Mouse (Mus musculus): Measurements from ENCODE around the gene Sntg2. TPM values are rescaled to one million over a fixed set of nuclear protein-coding genes. Genes with fewer than 3 reads are reported as not detected.

Gene Sntg2
- total RNA-seq, 1 experiment: not detected

DNA sequence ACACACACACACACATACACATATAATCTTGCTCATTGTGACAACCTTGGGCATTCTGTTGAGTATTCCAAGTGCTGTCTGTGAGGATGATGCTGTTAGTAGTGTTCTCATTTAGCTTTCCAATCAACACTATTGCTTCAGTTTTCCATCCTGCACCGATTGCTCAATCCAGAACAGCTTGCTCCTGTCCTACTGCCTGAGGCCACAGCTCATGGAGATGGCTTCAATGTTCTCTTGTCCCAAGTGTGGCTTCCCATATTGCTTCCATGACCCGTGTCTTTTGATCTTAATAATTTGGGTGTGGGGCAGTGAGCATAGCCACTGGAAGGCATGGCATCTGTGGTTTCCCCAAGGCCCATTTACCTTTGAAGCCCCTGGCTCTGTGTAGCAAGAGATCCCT is 162.8 kb downstream of the Sntg2 start:
- no peak overlapping the region for H3K9ac ChIP-seq (ENCODE audit: insufficient read depth, low read depth, low read length, poor library complexity, severe bottlenecking)
- in situ Hi-C loops (cut with MboI; ENCODE audit: low sequenced_read_pairs in 2 of 2, unreplicated experiment in 2 of 2): no loop called here
- H3K4me3 ChIP-seq (ENCODE audit: insufficient read depth in 1 of 2, low read depth in 1 of 2, low read length in 2 of 2, poor library complexity in 1 of 2, severe bottlenecking in 1 of 2): no peak overlapping the region
- H3K27ac ChIP-seq (ENCODE audit: insufficient read depth, low read depth, low read length, poor library complexity, severe bottlenecking): no peak overlapping the region
- TF ChIP-seq ZC3H11A (IDR thresholded peaks at IDR 0.05; ENCODE audit: borderline replicate concordance, low read depth, low read length) (no peak), HCFC1 (IDR thresholded peaks at IDR 0.05; ENCODE audit: borderline replicate concordance, insufficient read depth, low read length) (no peak)
- no peaks in the 10 kb centered on the region for H3K4me1 ChIP-seq (ENCODE audit: control insufficient read depth in 2 of 2, insufficient read depth in 2 of 2, low read length in 2 of 2, poor library complexity in 1 of 2)
- no peaks in the 10 kb centered on the region for H3K9me3 ChIP-seq (ENCODE audit: control insufficient read depth, insufficient read depth, low read depth, low read length)
- no peak for DNase-seq (ENCODE audit: low read depth, low spot score)
- H3K36me3 ChIP-seq (ENCODE audit: control insufficient read depth, insufficient read depth, low read length, poor library complexity, severe bottlenecking): no peaks in the 10 kb centered on the region

DNA sequence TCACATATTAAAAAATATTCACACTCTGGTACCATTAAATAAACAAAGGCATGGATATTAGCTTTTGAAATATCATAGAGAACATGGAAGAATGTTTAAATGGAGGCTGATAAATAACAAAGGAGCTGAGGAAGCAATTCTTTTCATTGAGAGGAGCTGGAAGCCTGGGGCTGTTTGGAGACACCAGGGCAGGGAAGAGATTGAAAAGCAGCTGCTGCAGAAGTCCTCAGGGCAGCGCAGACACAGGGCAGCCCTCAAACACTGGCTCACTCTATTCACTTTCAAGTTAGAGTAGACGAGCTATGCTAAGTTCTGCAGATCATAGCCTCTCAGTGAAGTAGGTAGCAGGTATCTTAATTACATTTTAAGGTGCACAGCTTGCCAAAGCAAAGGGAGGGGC is 164.6 kb downstream of the Sntg2 start:
- DNase-seq (ENCODE audit: low read depth, low spot score): no peak
- in situ Hi-C loops (cut with MboI; ENCODE audit: low sequenced_read_pairs in 2 of 2, unreplicated experiment in 2 of 2): no loop called here
- TF ChIP-seq ZNF384 (IDR thresholded peaks at IDR 0.05; ENCODE audit: low read depth, low read length) (no peak), CHD2 (IDR thresholded peaks at IDR 0.05; ENCODE audit: low read depth, low read length) (no peak), ZC3H11A (IDR thresholded peaks at IDR 0.05; ENCODE audit: borderline replicate concordance, low read depth, low read length) (no peak), MAFK (IDR thresholded peaks at IDR 0.05; ENCODE audit: insufficient read depth, low read depth, low read length) (no peak)
- Histone ChIP-seq H3K4me3 (ENCODE audit: insufficient read depth in 1 of 2, low read depth in 1 of 2, low read length in 2 of 2, poor library complexity in 1 of 2, severe bottlenecking in 1 of 2) (no peak overlapping the region), H3K27ac (ENCODE audit: insufficient read depth, low read depth, low read length, poor library complexity, severe bottlenecking) (no peak overlapping the region), H3K9me3 (ENCODE audit: control insufficient read depth, insufficient read depth, low read depth, low read length) (no peaks in the 10 kb centered on the region), H3K36me3 (ENCODE audit: control insufficient read depth, insufficient read depth, low read length, poor library complexity, severe bottlenecking) (no peaks in the 10 kb centered on the region), H3K4me1 (ENCODE audit: control insufficient read depth in 2 of 2, insufficient read depth in 2 of 2, low read length in 2 of 2, poor library complexity in 1 of 2) (no peaks in the 10 kb centered on the region), H3K9ac (ENCODE audit: insufficient read depth, low read depth, low read length, poor library complexity, severe bottlenecking) (no peak overlapping the region)

DNA sequence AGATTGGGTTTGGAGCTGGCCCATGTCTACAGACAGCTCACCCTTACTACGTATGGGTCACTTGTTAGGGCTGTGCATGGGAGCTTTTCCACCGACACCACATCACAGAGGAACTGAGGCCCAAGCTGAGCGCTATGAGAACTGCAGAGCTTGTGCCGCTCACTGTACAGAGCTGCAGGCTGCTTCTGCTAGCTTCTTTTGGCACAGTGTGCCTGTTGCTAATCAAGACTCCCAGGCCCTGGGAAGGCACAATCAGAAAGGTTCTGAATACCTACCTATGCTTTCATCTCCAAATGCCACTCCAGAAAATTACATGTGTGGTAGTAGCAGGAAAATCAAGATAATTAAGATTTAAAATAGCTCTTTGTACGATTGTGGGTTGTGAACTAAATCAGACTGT is 165.1 kb downstream of the Sntg2 start:
- Histone ChIP-seq H3K4me3 (ENCODE audit: insufficient read depth in 1 of 2, low read depth in 1 of 2, low read length in 2 of 2, poor library complexity in 1 of 2, severe bottlenecking in 1 of 2) (no peak overlapping the region), H3K4me1 (ENCODE audit: control insufficient read depth in 2 of 2, insufficient read depth in 2 of 2, low read length in 2 of 2, poor library complexity in 1 of 2) (no peaks in the 10 kb centered on the region), H3K9ac (ENCODE audit: insufficient read depth, low read depth, low read length, poor library complexity, severe bottlenecking) (no peak overlapping the region), H3K9me3 (ENCODE audit: control insufficient read depth, insufficient read depth, low read depth, low read length) (no peaks in the 10 kb centered on the region), H3K36me3 (ENCODE audit: control insufficient read depth, insufficient read depth, low read length, poor library complexity, severe bottlenecking) (no peaks in the 10 kb centered on the region), H3K27ac (ENCODE audit: insufficient read depth, low read depth, low read length, poor library complexity, severe bottlenecking) (no peak overlapping the region)
- no peak for DNase-seq (ENCODE audit: low read depth, low spot score)
- TF ChIP-seq MAFK (IDR thresholded peaks at IDR 0.05; ENCODE audit: insufficient read depth, low read depth, low read length): no peak
- in situ Hi-C loops (cut with MboI; ENCODE audit: low sequenced_read_pairs in 2 of 2, unreplicated experiment in 2 of 2): no loop called here

DNA sequence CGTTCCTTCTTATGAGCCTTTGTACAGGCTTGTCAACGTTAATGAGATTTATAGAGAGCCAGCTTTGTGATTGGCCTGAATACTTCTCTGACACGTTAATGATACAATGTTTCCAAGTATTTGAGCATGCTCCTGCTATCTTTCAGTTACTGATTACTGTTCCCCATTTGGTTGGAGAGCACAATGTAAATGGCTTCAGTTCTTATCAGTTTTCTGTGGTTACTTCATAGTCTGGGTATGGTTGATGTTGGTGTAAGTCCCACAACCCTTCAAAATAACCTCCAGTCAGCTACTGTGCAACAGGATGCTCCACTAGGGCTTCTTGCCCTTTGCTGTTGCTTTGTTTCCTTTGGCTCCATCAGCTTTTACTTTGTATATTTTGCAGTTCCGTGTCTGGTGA is 168.7 kb downstream of the Sntg2 start:
- TF ChIP-seq MAFK (IDR thresholded peaks at IDR 0.05; ENCODE audit: insufficient read depth, low read depth, low read length): no peak
- TF ChIP-seq HCFC1 (IDR thresholded peaks at IDR 0.05; ENCODE audit: borderline replicate concordance, insufficient read depth, low read length): no peak
- TF ChIP-seq ZNF384 (IDR thresholded peaks at IDR 0.05; ENCODE audit: low read depth, low read length): no peak
- TF ChIP-seq CHD2 (IDR thresholded peaks at IDR 0.05; ENCODE audit: low read depth, low read length): no peak
- Histone ChIP-seq H3K27ac (ENCODE audit: insufficient read depth, low read depth, low read length, poor library complexity, severe bottlenecking) (no peak overlapping the region), H3K9ac (ENCODE audit: insufficient read depth, low read depth, low read length, poor library complexity, severe bottlenecking) (no peak overlapping the region), H3K36me3 (ENCODE audit: control insufficient read depth, insufficient read depth, low read length, poor library complexity, severe bottlenecking) (no peaks in the 10 kb centered on the region), H3K4me1 (ENCODE audit: control insufficient read depth in 2 of 2, insufficient read depth in 2 of 2, low read length in 2 of 2, poor library complexity in 1 of 2) (no peaks in the 10 kb centered on the region), H3K4me3 (ENCODE audit: insufficient read depth in 1 of 2, low read depth in 1 of 2, low read length in 2 of 2, poor library complexity in 1 of 2, severe bottlenecking in 1 of 2) (no peak overlapping the region), H3K9me3 (ENCODE audit: control insufficient read depth, insufficient read depth, low read depth, low read length) (no peaks in the 10 kb centered on the region)
- DNase-seq (ENCODE audit: low read depth, low spot score): no peak
- in situ Hi-C loops (cut with MboI; ENCODE audit: low sequenced_read_pairs in 2 of 2, unreplicated experiment in 2 of 2): no loop called here

DNA sequence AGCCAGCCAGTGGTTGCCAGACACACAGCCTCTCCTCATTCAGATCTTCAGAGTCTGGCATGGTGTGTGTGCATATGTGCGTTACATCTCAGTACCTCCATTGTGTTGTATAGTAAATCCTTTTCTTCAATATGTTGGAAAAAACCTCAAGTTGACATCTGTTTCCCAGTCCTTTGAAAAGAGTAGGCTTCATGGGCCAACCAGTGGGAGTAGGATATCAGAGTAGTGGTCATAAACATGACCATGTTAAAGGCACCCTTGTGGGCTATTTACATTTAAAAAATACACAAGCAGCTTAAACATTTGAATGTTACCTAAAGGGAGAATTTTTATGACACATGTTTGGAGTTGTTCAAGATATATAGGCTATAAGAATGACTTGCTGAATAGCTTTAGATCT is 170.4 kb downstream of the Sntg2 start:
- no peak overlapping the region for H3K4me3 ChIP-seq (ENCODE audit: insufficient read depth in 1 of 2, low read depth in 1 of 2, low read length in 2 of 2, poor library complexity in 1 of 2, severe bottlenecking in 1 of 2)
- no peak overlapping the region for H3K9ac ChIP-seq (ENCODE audit: insufficient read depth, low read depth, low read length, poor library complexity, severe bottlenecking)
- in situ Hi-C loops (cut with MboI; ENCODE audit: low sequenced_read_pairs in 2 of 2, unreplicated experiment in 2 of 2): no loop called here
- H3K27ac ChIP-seq (ENCODE audit: insufficient read depth, low read depth, low read length, poor library complexity, severe bottlenecking): no peak overlapping the region
- no peak for DNase-seq (ENCODE audit: low read depth, low spot score)
- H3K36me3 ChIP-seq (ENCODE audit: control insufficient read depth, insufficient read depth, low read length, poor library complexity, severe bottlenecking): no peaks in the 10 kb centered on the region
- no peaks in the 10 kb centered on the region for H3K9me3 ChIP-seq (ENCODE audit: control insufficient read depth, insufficient read depth, low read depth, low read length)
- no peaks in the 10 kb centered on the region for H3K4me1 ChIP-seq (ENCODE audit: control insufficient read depth in 2 of 2, insufficient read depth in 2 of 2, low read length in 2 of 2, poor library complexity in 1 of 2)
- TF ChIP-seq MAFK (IDR thresholded peaks at IDR 0.05; ENCODE audit: insufficient read depth, low read depth, low read length): no peak

All from ES-E14 (cell line).